Comparison of ENCODE assay signal across 34 mouse cellular contexts in genomic region chr2:155336254-155336653, GRCm38 (mm10).
"Had no signal": no experiment of that assay in that cellular context is flagged by ENCODE, and none has a peak within 500 bp of the region (broad histone marks: within the 10 kb centered on the region; RNA-seq: fewer than 3 reads in every experiment).

No protein-coding gene starts in this region.

- H3K36me3 ChIP-seq: intestine, embryonic 15.5 days had no signal

- H3K9me3 ChIP-seq: heart, embryonic 12.5 days; heart, embryonic 13.5 days; heart, embryonic 15.5 days; hindbrain, embryonic 10.5 days; hindbrain, embryonic 12.5 days; hindbrain, embryonic 13.5 days; hindbrain, embryonic 15.5 days; intestine, embryonic 15.5 days; kidney, embryonic 15.5 days had no signal

- H3K4me2 ChIP-seq: heart, embryonic 11.5 days; heart, embryonic 12.5 days; heart, embryonic 13.5 days; heart, embryonic 15.5 days; hindbrain, embryonic 12.5 days; hindbrain, embryonic 13.5 days; hindbrain, embryonic 14.5 days; hindbrain, embryonic 15.5 days; intestine, embryonic 15.5 days; kidney, embryonic 15.5 days had no signal

- H3K9ac ChIP-seq: heart, embryonic 12.5 days; heart, embryonic 13.5 days; heart, embryonic 15.5 days; hindbrain, embryonic 12.5 days; hindbrain, embryonic 13.5 days; hindbrain, embryonic 14.5 days; hindbrain, embryonic 15.5 days; intestine, embryonic 15.5 days; kidney, embryonic 15.5 days had no signal

- H3K27me3 ChIP-seq: heart, embryonic 12.5 days; heart, embryonic 13.5 days; heart, embryonic 15.5 days; hindbrain, embryonic 12.5 days; hindbrain, embryonic 13.5 days; hindbrain, embryonic 15.5 days; intestine, embryonic 15.5 days; kidney, embryonic 15.5 days had no signal

- ATAC-seq: hindbrain, embryonic 16.5 days; hindbrain, postnatal 0 days; inflammation-experienced regulatory T-cells, adult 6 months; intestine, embryonic 15.5 days; intestine, embryonic 16.5 days; intestine, postnatal 0 days had no signal

- H3K27ac ChIP-seq: heart, embryonic 13.5 days; heart, embryonic 15.5 days; hindbrain, embryonic 10.5 days; hindbrain, embryonic 12.5 days; hindbrain, embryonic 13.5 days; hindbrain, embryonic 14.5 days; hindbrain, embryonic 15.5 days; hindbrain, postnatal 0 days; intestine, embryonic 15.5 days; kidney, embryonic 15.5 days; kidney, postnatal 0 days; layer of hippocampus, adult 2 months; left cerebral cortex, adult 2 months had no signal

- DNase-seq: heart, postnatal 10 days; heart, postnatal 36 days; heart, postnatal 4 days; kidney, adult 11 months; kidney, adult 18-20 months; kidney, adult 2 months; kidney, adult 8-10 months; kidney, adult 9 months; kidney, postnatal 10 days; kidney, postnatal 14 days; kidney, postnatal 25 days; kidney, postnatal 36 days; kidney, postnatal 4 days; layer of hippocampus, adult 9-11 months; layer of hippocampus, postnatal 36 days had no signal

- H3K4me3 ChIP-seq: heart, embryonic 12.5 days; heart, embryonic 13.5 days; heart, embryonic 15.5 days; hindbrain, embryonic 10.5 days; hindbrain, embryonic 12.5 days; hindbrain, embryonic 13.5 days; hindbrain, embryonic 15.5 days; intestine, embryonic 15.5 days; kidney, embryonic 15.5 days; layer of hippocampus, adult 2 months; left cerebral cortex, adult 2 months had no signal

- H3K4me1 ChIP-seq: heart, embryonic 12.5 days; heart, embryonic 13.5 days; heart, embryonic 15.5 days; hindbrain, embryonic 10.5 days; hindbrain, embryonic 12.5 days; hindbrain, embryonic 13.5 days; hindbrain, embryonic 15.5 days; intestine, embryonic 15.5 days; kidney, embryonic 15.5 days had no signal
